Mouse (Mus musculus) forebrain, embryonic 12.5 days (tissue): Measurements from ENCODE around the gene Adcyap1r1. TPM values are rescaled to one million over a fixed set of nuclear protein-coding genes. Genes with fewer than 3 reads are reported as not detected.

Experiments
- ATAC-seq: fragments of 200-750 bp; cut with Nextera tagmentation; 2 replicates; pipeline ENCODE4 v1.8.0; 2017; ENCODE audit warnings: moderate TSS enrichment; ENCODE audit not compliant: low FRiP score
- H3K27ac ChIP-seq: fragments of 300-500 bp; sonication (generic); 2 replicates; pipeline ENCODE4 v1.5.1; 2016; ENCODE audit warnings: mild to moderate bottlenecking
- H3K27me3 ChIP-seq: fragments of 300-500 bp; sonication (generic); 2 replicates; pipeline ENCODE4 v1.6.1; 2016; ENCODE audit warnings: mild to moderate bottlenecking
- H3K36me3 ChIP-seq: fragments of 300-500 bp; sonication (generic); replicated peaks from 2 replicates; pipeline ENCODE4 v1.6.1; 2016; ENCODE audit warnings: mild to moderate bottlenecking
- H3K4me1 ChIP-seq: fragments of 300-500 bp; sonication (generic); 2 replicates; pipeline ENCODE4 v1.6.1; 2016
- H3K4me2 ChIP-seq: fragments of 300-500 bp; sonication (generic); 2 replicates; pipeline ENCODE4 v1.6.1; 2016; ENCODE audit warnings: mild to moderate bottlenecking, moderate library complexity
- H3K4me3 ChIP-seq: fragments of 300-500 bp; sonication (generic); replicated peaks from 2 replicates; pipeline ENCODE4 v1.5.1; 2016; ENCODE audit warnings: mild to moderate bottlenecking
- H3K9ac ChIP-seq: fragments of 300-500 bp; sonication (generic); 2 replicates; pipeline ENCODE4 v1.6.1; 2016; ENCODE audit warnings: mild to moderate bottlenecking
- H3K9me3 ChIP-seq: fragments of 300-500 bp; sonication (generic); 2 replicates; pipeline ENCODE4 v1.6.1; 2016
- WGBS: fragments of 180-500 bp; shearing (Covaris S2); methylation state at CpG from one replicate; pipeline ENCODE4 v1.1.7; 2016; 5-methylcytosine and 5-hydroxymethylcytosine counted together
- polyA plus RNA-seq: library from polyadenylated mRNA; unstranded; fragments of >200 nt; fragmentation: Nextera tagmentation; extraction: Ambion mirVana; gene quantifications from 2 replicates; pipeline ENCODE4 v1.2.1, GENCODE M21; 2016

Adcyap1r1 gene
- polyA plus RNA-seq, 1 experiment from 2014 or later: 13.4 TPM

GRCm38 (mm10) chr6:55457727-55458126 lies 5.9 kb downstream of the Adcyap1r1 start:
- 81% methylated on average over 7 of the region's 7 CpGs for WGBS
- ATAC-seq: no peak
- H3K36me3 ChIP-seq: no peaks in the 10 kb centered on the region
- no peak overlapping the region for H3K9ac ChIP-seq
- H3K27ac ChIP-seq: no peak overlapping the region
- no peak overlapping the region for H3K4me2 ChIP-seq
- no peaks in the 10 kb centered on the region for H3K9me3 ChIP-seq
- H3K27me3 ChIP-seq: peaks cover 23% of the 10 kb centered on the region
- H3K4me1 ChIP-seq: peaks cover 27% of the 10 kb centered on the region
- no peak overlapping the region for H3K4me3 ChIP-seq

GRCm38 (mm10) chr6:55458156-55458555 lies 6.4 kb downstream of the Adcyap1r1 start:
- WGBS: 33% methylated on average over 1 of the region's 1 CpGs
- no peak overlapping the region for H3K4me2 ChIP-seq
- H3K4me3 ChIP-seq: no peak overlapping the region
- H3K9me3 ChIP-seq: no peaks in the 10 kb centered on the region
- peaks cover 19% of the 10 kb centered on the region for H3K27me3 ChIP-seq
- no peak overlapping the region for H3K27ac ChIP-seq
- H3K4me1 ChIP-seq: peaks cover 23% of the 10 kb centered on the region
- H3K9ac ChIP-seq: no peak overlapping the region
- H3K36me3 ChIP-seq: 0 out of 2 replicates have a peak, but pooled peaks cover 3% of the 10 kb centered on the region
- no peak for ATAC-seq

- Histone ChIP-seq H3K4me3 (no peak overlapping the region), H3K4me1 (peaks cover 7% of the 10 kb centered on the region), H3K9me3 (no peaks in the 10 kb centered on the region), H3K4me2 (no peak overlapping the region), H3K27ac (no peak overlapping the region), H3K27me3 (0 out of 2 replicates have a peak, but pooled peaks cover 7% of the 10 kb centered on the region), H3K9ac (no peak overlapping the region), H3K36me3 (0 out of 2 replicates have a peak, but pooled peaks cover 3% of the 10 kb centered on the region)
- 89% methylated on average over 20 of the region's 20 CpGs for WGBS
- no peak for ATAC-seq
Measured at GRCm38 (mm10) chr6:55459545-55460397, 8.0 kb downstream of the Adcyap1r1 start.

- ATAC-seq: no peak
- Histone ChIP-seq H3K4me1 (peaks cover 17% of the 10 kb centered on the region), H3K27me3 (0 out of 2 replicates have a peak, but pooled peaks cover 5% of the 10 kb centered on the region), H3K27ac (no peak overlapping the region), H3K4me3 (no peak overlapping the region), H3K9me3 (no peaks in the 10 kb centered on the region), H3K36me3 (0 out of 2 replicates have a peak, but pooled peaks cover 3% of the 10 kb centered on the region), H3K4me2 (no peak overlapping the region), H3K9ac (no peak overlapping the region)
- 64% methylated on average over 5 of the region's 5 CpGs for WGBS
Measured at GRCm38 (mm10) chr6:55461141-55461540, 9.4 kb downstream of the Adcyap1r1 start.

GRCm38 (mm10) chr6:55461678-55462077 lies 9.9 kb downstream of the Adcyap1r1 start:
- H3K9ac ChIP-seq: no peak overlapping the region
- 0 out of 2 replicates have a peak, but pooled peaks cover 3% of the 10 kb centered on the region for H3K36me3 ChIP-seq
- ATAC-seq: no peak
- WGBS: 95% methylated on average over 2 of the region's 2 CpGs
- no peak overlapping the region for H3K27ac ChIP-seq
- H3K27me3 ChIP-seq: 0 out of 2 replicates have a peak, but pooled peaks cover 3% of the 10 kb centered on the region
- H3K9me3 ChIP-seq: no peaks in the 10 kb centered on the region
- no peak overlapping the region for H3K4me3 ChIP-seq
- H3K4me1 ChIP-seq: peaks cover 23% of the 10 kb centered on the region
- no peak overlapping the region for H3K4me2 ChIP-seq

GRCm38 (mm10) chr6:55462394-55462793 lies 10.6 kb downstream of the Adcyap1r1 start:
- H3K36me3 ChIP-seq: 0 out of 2 replicates have a peak, but pooled peaks cover 3% of the 10 kb centered on the region

GRCm38 (mm10) chr6:55463966-55464365 lies 12.2 kb downstream of the Adcyap1r1 start:
- Histone ChIP-seq H3K9ac (no peak overlapping the region), H3K4me2 (no peak overlapping the region), H3K4me3 (no peak overlapping the region), H3K9me3 (no peaks in the 10 kb centered on the region), H3K27ac (no peak overlapping the region), H3K36me3 (0 out of 2 replicates have a peak, but pooled peaks cover 3% of the 10 kb centered on the region), H3K27me3 (0 out of 2 replicates have a peak, but pooled peaks cover 3% of the 10 kb centered on the region), H3K4me1 (peaks cover 23% of the 10 kb centered on the region)
- 83% methylated on average over 7 of the region's 7 CpGs for WGBS
- no peak for ATAC-seq

More at GRCm38 (mm10) chr6:55462394-55462793, 10.6 kb downstream of the Adcyap1r1 start:
- no peak for ATAC-seq
- Histone ChIP-seq H3K27me3 (0 out of 2 replicates have a peak, but pooled peaks cover 3% of the 10 kb centered on the region), H3K4me1 (peaks cover 25% of the 10 kb centered on the region), H3K4me3 (no peak overlapping the region), H3K9me3 (no peaks in the 10 kb centered on the region), H3K27ac (no peak overlapping the region), H3K4me2 (no peak overlapping the region), H3K9ac (no peak overlapping the region)
- 76% methylated on average over 1 of the region's 1 CpGs for WGBS

GRCm38 (mm10) chr6:55465311-55465710 lies 13.5 kb downstream of the Adcyap1r1 start:
- no peak overlapping the region for H3K4me2 ChIP-seq
- H3K36me3 ChIP-seq: 0 out of 2 replicates have a peak, but pooled peaks cover 3% of the 10 kb centered on the region
- H3K4me3 ChIP-seq: no peak overlapping the region
- 79% methylated on average over 4 of the region's 4 CpGs for WGBS
- peaks cover 20% of the 10 kb centered on the region for H3K4me1 ChIP-seq
- ATAC-seq: no peak
- H3K9me3 ChIP-seq: no peaks in the 10 kb centered on the region
- H3K27ac ChIP-seq: no peak overlapping the region
- no peak overlapping the region for H3K9ac ChIP-seq
- 0 out of 2 replicates have a peak, but pooled peaks cover 3% of the 10 kb centered on the region for H3K27me3 ChIP-seq

GRCm38 (mm10) chr6:55466301-55466761 lies 14.6 kb downstream of the Adcyap1r1 start:
- H3K9ac ChIP-seq: no peak overlapping the region
- H3K4me3 ChIP-seq: no peak overlapping the region
- no peak overlapping the region for H3K27ac ChIP-seq
- H3K4me1 ChIP-seq: peaks cover 20% of the 10 kb centered on the region
- H3K36me3 ChIP-seq: 0 out of 2 replicates have a peak, but pooled peaks cover 3% of the 10 kb centered on the region
- 0 out of 2 replicates have a peak, but pooled peaks cover 3% of the 10 kb centered on the region for H3K27me3 ChIP-seq
- no peaks in the 10 kb centered on the region for H3K9me3 ChIP-seq
- no peak overlapping the region for H3K4me2 ChIP-seq
- peak; percentile 50 for ATAC-seq

- Histone ChIP-seq H3K27ac (no peak overlapping the region), H3K9ac (no peak overlapping the region), H3K9me3 (no peaks in the 10 kb centered on the region), H3K4me3 (no peak overlapping the region), H3K36me3 (peaks cover 7% of the 10 kb centered on the region; the same call in 1 of the 2 replicates), H3K27me3 (no peaks in the 10 kb centered on the region), H3K4me1 (peaks cover 12% of the 10 kb centered on the region), H3K4me2 (no peak overlapping the region)
- no peak for ATAC-seq
- 87% methylated on average over 5 of the region's 5 CpGs for WGBS
Measured at GRCm38 (mm10) chr6:55470691-55471090, 18.9 kb downstream of the Adcyap1r1 start.

- Histone ChIP-seq H3K4me2 (no peak overlapping the region), H3K4me3 (no peak overlapping the region), H3K9me3 (no peaks in the 10 kb centered on the region), H3K4me1 (no peaks in the 10 kb centered on the region; the same call in 1 of the 2 replicates), H3K27ac (no peak overlapping the region), H3K9ac (no peak overlapping the region), H3K27me3 (no peaks in the 10 kb centered on the region), H3K36me3 (peaks cover 7% of the 10 kb centered on the region; the same call in 1 of the 2 replicates)
- ATAC-seq: no peak
- WGBS: 73% methylated on average over 2 of the region's 2 CpGs
Measured at GRCm38 (mm10) chr6:55472381-55472780, 20.6 kb downstream of the Adcyap1r1 start.

- no peak overlapping the region for H3K4me3 ChIP-seq
- H3K27me3 ChIP-seq: no peaks in the 10 kb centered on the region
- peaks cover 7% of the 10 kb centered on the region; the same call in 1 of the 2 replicates for H3K36me3 ChIP-seq
- peaks cover 28% of the 10 kb centered on the region for H3K4me1 ChIP-seq
- 76% methylated on average over 1 of the region's 1 CpGs for WGBS
- H3K4me2 ChIP-seq: no peak overlapping the region
- H3K9ac ChIP-seq: no peak overlapping the region
- H3K9me3 ChIP-seq: no peaks in the 10 kb centered on the region
- ATAC-seq: no peak
- H3K27ac ChIP-seq: no peak overlapping the region; the same call in 1 of the 2 replicates
Measured at GRCm38 (mm10) chr6:55480988-55481387, 29.2 kb downstream of the Adcyap1r1 start.
